Mouse (Mus musculus) urinary bladder, adult 2 months (tissue): ENCODE results near the gene Plaur. TPM values are rescaled to one million over a fixed set of nuclear protein-coding genes. Genes with fewer than 3 reads are reported as not detected.
"Not testable (repeated sequence)": the region's sequence is repeated elsewhere in the genome, so short reads cannot be mapped to it uniquely, and the experiment has no call there.

Experiments
- DNase-seq: peaks from one replicate; pipeline ENCODE4 v3.0.0; 2022; ENCODE audit warnings: low spot score
- polyA plus RNA-seq: library from polyadenylated mRNA; depleted of rRNA; stranded (reverse); fragments of >200 nt; gene quantifications from 2 replicates; pipeline ENCODE4 v1.2.3, GENCODE M21; 2012

Plaur gene
- polyA plus RNA-seq, 1 experiment, result 28.9 TPM

- no peak for DNase-seq
Measured at GRCm38 (mm10) chr7:24479685-24480084, 17.4 kb downstream of the Plaur start.

GRCm38 (mm10) chr7:24480121-24480941 is 18.0 kb downstream of the Plaur start:
- no peak for DNase-seq

- no peak for DNase-seq
Measured at GRCm38 (mm10) chr7:24480986-24481473, 18.7 kb downstream of the Plaur start.

- peak; percentile 74 for DNase-seq
Measured at GRCm38 (mm10) chr7:24481474-24482207, 19.4 kb downstream of the Plaur start, which contains the start of gene Cadm4. Gene Cadm4, plus strand, starts transcription at chr7:24482023.

- DNase-seq, result no peak
Measured at GRCm38 (mm10) chr7:24482208-24483020, 20.1 kb downstream of the Plaur start.

- not testable (repeated sequence) for DNase-seq
Measured at GRCm38 (mm10) chr7:24483291-24483690, 21.0 kb downstream of the Plaur start.

GRCm38 (mm10) chr7:24485481-24485880 is 23.2 kb downstream of the Plaur start:
- no peak for DNase-seq

- DNase-seq, result no peak
Measured at GRCm38 (mm10) chr7:24486654-24487130, 24.4 kb downstream of the Plaur start.

- no peak for DNase-seq
Measured at GRCm38 (mm10) chr7:24487403-24487802, 25.1 kb downstream of the Plaur start.

- DNase-seq, result no peak
Measured at GRCm38 (mm10) chr7:24488303-24488702, 26.0 kb downstream of the Plaur start.

- DNase-seq, result no peak
Measured at GRCm38 (mm10) chr7:24499856-24500577, 37.7 kb downstream of the Plaur start.

GRCm38 (mm10) chr7:24500929-24501328 is 38.6 kb downstream of the Plaur start:
- DNase-seq, result no peak

- no peak for DNase-seq
Measured at GRCm38 (mm10) chr7:24501492-24501891, 39.2 kb downstream of the Plaur start.

- no peak for DNase-seq
Measured at GRCm38 (mm10) chr7:24504004-24504403, 41.7 kb downstream of the Plaur start.

- DNase-seq, result no peak
Measured at GRCm38 (mm10) chr7:24504868-24505267, 42.6 kb downstream of the Plaur start.

GRCm38 (mm10) chr7:24505447-24506064 is 43.3 kb downstream of the Plaur start:
- no peak for DNase-seq

GRCm38 (mm10) chr7:24506065-24506459 is 43.8 kb downstream of the Plaur start:
- no peak for DNase-seq

GRCm38 (mm10) chr7:24506476-24506837 is 44.2 kb downstream of the Plaur start:
- no peak for DNase-seq

GRCm38 (mm10) chr7:24506838-24507725 is 44.8 kb downstream of the Plaur start, which contains the start of gene Zfp428:
Gene Zfp428, plus strand, starts transcription at chr7:24507006.
- DNase-seq, result peak; percentile 83

GRCm38 (mm10) chr7:24507726-24508114 is 45.4 kb downstream of the Plaur start:
- DNase-seq, result no peak
